Mouse (Mus musculus) forebrain, embryonic 11.5 days (tissue): Measurements from ENCODE around the gene Gjb4. TPM values are rescaled to one million over a fixed set of nuclear protein-coding genes. Genes with fewer than 3 reads are reported as not detected.

Experiments
- ATAC-seq: fragments of 200-750 bp; cut with Nextera tagmentation; replicated peaks from 2 replicates; pipeline ENCODE4 v1.8.0; 2017; ENCODE audit warnings: moderate TSS enrichment; ENCODE audit not compliant: low FRiP score
- DNase-seq: peaks from one replicate; pipeline ENCODE4 v3.0.0-alpha.2; 2017; ENCODE audit warnings: low spot score
- H3K27ac ChIP-seq: fragments of 300-500 bp; sonication (generic); 2 replicates; pipeline ENCODE4 v1.5.1; 2014; ENCODE audit warnings: low read depth, low read length
- H3K27me3 ChIP-seq: fragments of 300-500 bp; sonication (generic); 2 replicates; pipeline ENCODE4 v1.6.1; 2014; ENCODE audit warnings: mild to moderate bottlenecking, low read length, mixed read lengths; ENCODE audit not compliant: control insufficient read depth, insufficient read depth
- H3K36me3 ChIP-seq: fragments of 300-500 bp; sonication (generic); 2 replicates; pipeline ENCODE4 v1.6.1; 2014; ENCODE audit warnings: mild to moderate bottlenecking, low read length, moderate library complexity, mixed read lengths; ENCODE audit not compliant: control insufficient read depth, insufficient read depth
- H3K4me1 ChIP-seq: fragments of 300-500 bp; sonication (generic); replicated peaks from 2 replicates; pipeline ENCODE4 v1.6.1; 2014; ENCODE audit warnings: low read length, mixed read lengths; ENCODE audit not compliant: control insufficient read depth, insufficient read depth
- H3K4me2 ChIP-seq: fragments of 300-500 bp; sonication (generic); 2 replicates; pipeline ENCODE4 v1.6.1; 2014; ENCODE audit warnings: low read depth, mild to moderate bottlenecking, low read length, moderate library complexity, mixed read lengths; ENCODE audit not compliant: severe bottlenecking
- H3K4me3 ChIP-seq: fragments of 300-500 bp; sonication (generic); 2 replicates; pipeline ENCODE4 v1.5.1; 2014; ENCODE audit warnings: low read depth, low read length
- H3K9ac ChIP-seq: fragments of 300-500 bp; sonication (generic); 2 replicates; pipeline ENCODE4 v1.6.1; 2014; ENCODE audit warnings: low read length
- H3K9me3 ChIP-seq: fragments of 300-500 bp; sonication (generic); 2 replicates; pipeline ENCODE4 v1.6.1; 2016; ENCODE audit warnings: low read length, mixed read lengths; ENCODE audit not compliant: control insufficient read depth
- WGBS: fragments of 180-500 bp; shearing (Covaris S2); extraction: QIAGEN DNeasy Blood & Tissue Kit; methylation state at CpG from one replicate; pipeline ENCODE4 v1.1.7; 2014; 5-methylcytosine and 5-hydroxymethylcytosine counted together
- polyA plus RNA-seq: library from polyadenylated mRNA; unstranded; fragments of >200 nt; fragmentation: Nextera tagmentation; extraction: Ambion mirVana; gene quantifications from 2 replicates; pipeline ENCODE4 v1.2.1, GENCODE M21; 2014

The Gjb4 gene
- polyA plus RNA-seq, 1 experiment from 2014 or later: not detected

- H3K9me3 ChIP-seq: no peaks in the 10 kb centered on the region
- H3K4me2 ChIP-seq: no peak overlapping the region
- WGBS: 80% methylated on average over 4 of the region's 4 CpGs
- no peaks in the 10 kb centered on the region for H3K4me1 ChIP-seq
- no peak overlapping the region for H3K4me3 ChIP-seq
- no peak overlapping the region for H3K27ac ChIP-seq
- no peaks in the 10 kb centered on the region for H3K27me3 ChIP-seq
- no peak overlapping the region for H3K9ac ChIP-seq
- no peaks in the 10 kb centered on the region for H3K36me3 ChIP-seq
- ATAC-seq (no peak), DNase-seq (no peak)
These were observed 20.8 kb upstream of the Gjb4 start for GRCm38 (mm10) chr4:127374645-127375044.

- no peaks in the 10 kb centered on the region for H3K9me3 ChIP-seq
- no peaks in the 10 kb centered on the region for H3K36me3 ChIP-seq
- H3K27me3 ChIP-seq: no peaks in the 10 kb centered on the region
- H3K4me2 ChIP-seq: no peak overlapping the region
- H3K9ac ChIP-seq: no peak overlapping the region
- no peak overlapping the region for H3K4me3 ChIP-seq
- no peak for DNase-seq
- no peak overlapping the region for H3K27ac ChIP-seq
- no peak for ATAC-seq
- H3K4me1 ChIP-seq: no peaks in the 10 kb centered on the region
- WGBS: 84% methylated on average over 8 of the region's 8 CpGs
These were observed 19.6 kb upstream of the Gjb4 start for GRCm38 (mm10) chr4:127373491-127373890.

- DNase-seq (no peak), ATAC-seq (no peak)
- WGBS: 71% methylated on average over 5 of the region's 5 CpGs
- Histone ChIP-seq H3K4me1 (no peaks in the 10 kb centered on the region), H3K27ac (no peak overlapping the region), H3K9ac (no peak overlapping the region), H3K9me3 (no peaks in the 10 kb centered on the region), H3K27me3 (no peaks in the 10 kb centered on the region), H3K4me3 (no peak overlapping the region), H3K36me3 (no peaks in the 10 kb centered on the region), H3K4me2 (no peak overlapping the region)
These were observed 17.7 kb upstream of the Gjb4 start for GRCm38 (mm10) chr4:127371546-127371945.

GRCm38 (mm10) chr4:127370447-127370846 lies 16.6 kb upstream of the Gjb4 start:
- 63% methylated on average over 2 of the region's 2 CpGs for whole genome bisulfite sequencing
- Histone ChIP-seq H3K36me3 (no peaks in the 10 kb centered on the region), H3K27ac (no peak overlapping the region), H3K4me2 (no peak overlapping the region), H3K4me3 (no peak overlapping the region), H3K4me1 (no peaks in the 10 kb centered on the region), H3K9me3 (no peaks in the 10 kb centered on the region), H3K9ac (no peak overlapping the region), H3K27me3 (no peaks in the 10 kb centered on the region)
- DNase-seq (peak; percentile 72), ATAC-seq (no peak)

GRCm38 (mm10) chr4:127368379-127368973 lies 14.6 kb upstream of the Gjb4 start:
- H3K4me3 ChIP-seq: no peak overlapping the region
- DNase-seq (peak; percentile 83), ATAC-seq (no peak; the same call in 1 of the 2 replicates)
- WGBS: 34% methylated on average over 13 of the region's 13 CpGs
- no peaks in the 10 kb centered on the region for H3K27me3 ChIP-seq
- H3K27ac ChIP-seq: no peak overlapping the region
- no peaks in the 10 kb centered on the region for H3K9me3 ChIP-seq
- H3K4me1 ChIP-seq: no peaks in the 10 kb centered on the region
- H3K36me3 ChIP-seq: no peaks in the 10 kb centered on the region
- H3K4me2 ChIP-seq: no peak overlapping the region
- no peak overlapping the region for H3K9ac ChIP-seq

- Histone ChIP-seq H3K27ac (no peak overlapping the region), H3K4me3 (no peak overlapping the region), H3K4me1 (no peaks in the 10 kb centered on the region), H3K36me3 (no peaks in the 10 kb centered on the region), H3K9me3 (no peaks in the 10 kb centered on the region), H3K9ac (no peak overlapping the region), H3K4me2 (no peak overlapping the region), H3K27me3 (no peaks in the 10 kb centered on the region)
- no peak for ATAC-seq
- WGBS: 13% methylated on average over 4 of the region's 4 CpGs
- no peak for DNase-seq
These were observed 12.0 kb upstream of the Gjb4 start for GRCm38 (mm10) chr4:127365834-127366233.

GRCm38 (mm10) chr4:127365433-127365832 lies 11.6 kb upstream of the Gjb4 start:
- H3K27ac ChIP-seq: no peak overlapping the region
- H3K27me3 ChIP-seq: no peaks in the 10 kb centered on the region
- no peak for DNase-seq
- no peaks in the 10 kb centered on the region for H3K36me3 ChIP-seq
- WGBS: 18% methylated on average over 5 of the region's 5 CpGs
- no peaks in the 10 kb centered on the region for H3K4me1 ChIP-seq
- no peak overlapping the region for H3K4me3 ChIP-seq
- H3K9ac ChIP-seq: no peak overlapping the region
- no peak overlapping the region for H3K4me2 ChIP-seq
- no peak for ATAC-seq
- no peaks in the 10 kb centered on the region for H3K9me3 ChIP-seq

GRCm38 (mm10) chr4:127364431-127364830 lies 10.6 kb upstream of the Gjb4 start:
- ATAC-seq: no peak
- DNase-seq: no peak

GRCm38 (mm10) chr4:127363331-127363730 lies 9.4 kb upstream of the Gjb4 start:
- H3K36me3 ChIP-seq: no peaks in the 10 kb centered on the region
- no peak overlapping the region for H3K9ac ChIP-seq
- no peak overlapping the region for H3K4me3 ChIP-seq
- H3K4me1 ChIP-seq: no peaks in the 10 kb centered on the region
- no peaks in the 10 kb centered on the region for H3K27me3 ChIP-seq
- no peak overlapping the region for H3K4me2 ChIP-seq
- no peaks in the 10 kb centered on the region for H3K9me3 ChIP-seq
- no peak overlapping the region for H3K27ac ChIP-seq
- DNase-seq: no peak
- no peak for ATAC-seq
- WGBS: 61% methylated on average over 4 of the region's 4 CpGs

More at GRCm38 (mm10) chr4:127364431-127364830, 10.6 kb upstream of the Gjb4 start:
- H3K27ac ChIP-seq: no peak overlapping the region
- WGBS: 69% methylated on average over 6 of the region's 6 CpGs
- no peaks in the 10 kb centered on the region for H3K4me1 ChIP-seq
- H3K27me3 ChIP-seq: no peaks in the 10 kb centered on the region
- H3K4me3 ChIP-seq: no peak overlapping the region
- no peaks in the 10 kb centered on the region for H3K36me3 ChIP-seq
- H3K4me2 ChIP-seq: no peak overlapping the region
- no peaks in the 10 kb centered on the region for H3K9me3 ChIP-seq
- no peak overlapping the region for H3K9ac ChIP-seq
